Mouse (Mus musculus) kidney, adult 8-10 months (tissue): ENCODE data around the gene Ccdc96.

Source experiments
- DNase-seq, 2 experiments: peaks; one replicate each; pipeline ENCODE4 v3.0.0; 2022

Gene Ccdc96

GRCm38 (mm10) chr5:36484171-36484990, at the start of gene Ccdc96, which contains the start of gene Tada2b:
Ccdc96 (plus strand) TSS chr5:36484588.
Tada2b (minus strand) TSS chr5:36484285.
- peak; percentile 98 to 99 for DNase-seq

DNA sequence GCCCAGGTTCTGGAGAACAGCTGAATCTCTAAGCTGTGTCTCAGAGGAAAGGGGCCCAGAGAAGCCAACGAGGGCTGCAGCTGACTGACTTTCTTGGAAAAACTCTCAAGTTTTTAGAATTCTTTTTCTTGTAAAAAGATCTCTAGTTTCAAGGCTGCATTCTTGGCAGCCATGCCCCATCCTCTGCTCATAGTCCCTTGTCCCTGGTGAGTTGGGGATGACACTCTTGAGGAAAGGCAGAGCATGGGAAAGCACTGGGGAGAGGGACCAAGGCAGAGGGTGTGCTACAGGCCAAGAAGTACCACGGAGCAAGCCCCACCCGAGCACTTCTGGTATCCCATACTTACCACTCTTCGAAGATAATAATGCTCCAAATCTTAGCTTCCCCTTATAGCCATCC, 47.5 kb upstream of the Ccdc96 start:
- no peak for DNase-seq

DNA sequence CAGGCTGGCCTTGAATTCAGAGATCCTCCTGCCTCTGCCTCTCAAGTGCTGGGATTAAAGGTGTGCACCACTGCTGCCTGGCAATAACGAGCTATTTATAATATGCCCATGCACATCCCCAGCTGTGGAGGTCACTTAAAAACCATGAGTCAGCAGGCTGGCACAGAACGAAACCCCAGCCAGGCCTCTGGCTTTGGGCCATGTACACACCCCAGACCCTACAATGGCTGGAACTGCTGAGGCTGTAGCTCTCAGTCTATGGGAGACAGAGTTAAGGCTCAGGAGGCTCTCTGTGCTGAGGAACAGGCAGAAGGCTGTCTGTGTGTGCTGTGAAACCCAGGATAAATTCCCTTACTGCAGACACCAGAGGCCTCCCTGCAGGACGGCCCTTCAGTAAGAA, 43.6 kb upstream of the Ccdc96 start:
- no peak for DNase-seq

DNA sequence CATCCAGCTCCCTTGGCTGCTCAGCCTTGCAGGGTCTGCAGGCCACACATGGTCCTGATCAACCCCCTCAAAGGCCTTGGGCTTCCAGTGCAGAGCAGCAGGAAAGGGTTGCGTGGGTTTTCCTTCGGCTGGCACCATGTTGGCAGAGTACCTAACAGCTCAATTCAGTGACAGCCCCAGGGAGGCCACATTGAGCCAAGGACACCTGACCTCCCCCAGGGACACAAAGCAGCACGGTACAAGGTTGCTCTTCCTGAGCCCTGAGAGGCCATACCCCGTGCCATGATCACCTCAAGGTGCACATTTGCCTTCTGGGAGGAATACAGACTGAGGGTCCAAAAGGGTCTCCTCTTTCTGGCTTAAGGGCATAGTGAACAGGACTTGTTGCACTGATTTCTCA, 39.8 kb upstream of the Ccdc96 start:
- DNase-seq, result no peak

- DNase-seq, result no peak
These were observed 39.4 kb upstream of the Ccdc96 start for GRCm38 (mm10) chr5:36445028-36445427.

DNA sequence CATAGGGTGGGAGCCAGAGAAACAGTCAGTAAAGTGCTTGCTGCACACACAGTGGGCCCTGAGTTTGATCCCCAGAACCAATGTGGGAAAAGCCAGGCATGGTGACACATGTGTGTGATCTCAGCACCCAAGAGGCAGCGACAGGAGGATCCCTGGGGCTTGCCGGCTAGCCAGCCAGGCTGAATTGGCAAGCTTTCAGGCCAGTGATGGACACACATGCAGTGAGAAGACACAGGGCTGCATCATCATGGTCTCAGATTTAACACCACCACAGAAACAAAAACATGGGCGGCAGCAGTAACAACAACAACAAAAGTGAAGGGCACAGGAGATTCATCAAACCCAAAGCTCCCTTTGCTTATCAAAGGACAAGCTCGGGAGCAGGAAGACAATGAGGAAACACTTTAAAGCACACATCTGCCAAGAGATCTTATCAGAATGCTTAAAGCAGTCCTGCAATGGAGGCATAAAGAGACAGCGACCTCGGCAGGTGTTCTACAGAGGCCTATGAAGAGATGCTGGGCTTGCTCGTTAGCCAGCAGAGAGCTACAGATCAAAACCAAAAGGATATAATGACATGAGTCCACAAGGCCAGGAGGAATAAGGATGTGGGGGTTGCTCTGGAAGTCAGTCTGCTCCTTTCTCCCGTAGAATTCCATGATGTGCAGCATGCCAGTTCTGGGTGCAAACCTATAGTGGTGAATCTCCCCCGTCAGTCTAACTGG, 38.1 kb upstream of the Ccdc96 start:
- DNase-seq, result no peak

GRCm38 (mm10) chr5:36447872-36448271, 36.5 kb upstream of the Ccdc96 start:
- no peak for DNase-seq

DNA sequence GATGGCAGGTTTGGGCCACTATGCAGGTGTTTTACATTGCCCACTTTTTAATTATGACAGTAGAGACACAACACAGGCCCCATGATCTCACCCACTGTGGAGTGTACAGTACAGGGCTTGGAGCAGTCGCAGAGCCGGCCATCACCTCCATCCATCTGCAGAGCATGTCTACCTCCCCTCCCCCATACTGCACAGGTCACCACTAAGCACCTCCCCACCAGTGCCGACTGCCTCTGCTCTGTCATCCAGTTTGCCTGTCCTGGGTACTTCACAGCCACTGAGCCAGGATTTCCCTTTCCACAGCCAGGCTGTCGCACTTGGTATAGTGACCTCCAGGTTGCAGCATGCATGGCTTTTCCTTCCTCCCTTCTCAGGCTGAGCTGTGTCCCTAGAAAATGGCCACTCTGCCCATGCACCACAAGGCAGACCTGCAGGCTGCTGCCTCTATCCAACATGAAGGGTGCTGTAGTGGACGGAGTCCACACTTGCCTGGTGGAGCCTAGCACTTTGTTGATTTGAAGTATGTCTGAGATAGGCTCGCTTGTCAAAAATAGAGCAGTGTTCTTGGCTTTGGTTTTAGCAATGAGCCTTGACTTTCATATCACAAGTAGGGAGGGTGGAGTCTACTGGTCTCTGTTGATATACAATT, 34.6 kb upstream of the Ccdc96 start:
- no peak for DNase-seq

- DNase-seq, result no peak
These were observed 33.3 kb upstream of the Ccdc96 start for GRCm38 (mm10) chr5:36451119-36451518.

GRCm38 (mm10) chr5:36451872-36452389, 32.5 kb upstream of the Ccdc96 start:
- no peak for DNase-seq

DNA sequence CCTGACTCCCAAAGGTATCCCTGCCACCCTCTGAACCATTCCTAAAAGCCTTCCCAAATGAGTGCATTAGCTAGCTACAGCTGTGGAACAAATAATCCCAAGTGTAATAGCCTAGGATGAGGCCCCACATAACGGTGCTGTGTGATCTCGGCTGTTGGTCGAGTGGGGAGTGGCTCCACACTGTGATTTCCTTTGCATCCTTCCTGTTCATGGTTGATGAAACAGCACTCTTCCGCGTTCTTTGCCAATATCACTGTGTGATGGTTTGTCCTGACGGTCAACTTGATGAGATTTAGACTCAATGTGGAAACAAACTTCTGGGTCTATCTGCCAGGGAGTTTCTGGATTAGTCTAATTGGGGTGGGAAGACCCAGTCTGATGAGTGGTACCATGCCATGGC, 31.6 kb upstream of the Ccdc96 start:
- no peak for DNase-seq

- no peak for DNase-seq
These were observed 26.7 kb upstream of the Ccdc96 start for GRCm38 (mm10) chr5:36457706-36458105.

GRCm38 (mm10) chr5:36458926-36459325, 25.5 kb upstream of the Ccdc96 start:
- DNase-seq, result peak in 1 of 2 experiments; percentile 55

GRCm38 (mm10) chr5:36460712-36461111, 23.7 kb upstream of the Ccdc96 start:
- no peak for DNase-seq

GRCm38 (mm10) chr5:36461231-36461630, 23.2 kb upstream of the Ccdc96 start:
- no peak for DNase-seq

DNA sequence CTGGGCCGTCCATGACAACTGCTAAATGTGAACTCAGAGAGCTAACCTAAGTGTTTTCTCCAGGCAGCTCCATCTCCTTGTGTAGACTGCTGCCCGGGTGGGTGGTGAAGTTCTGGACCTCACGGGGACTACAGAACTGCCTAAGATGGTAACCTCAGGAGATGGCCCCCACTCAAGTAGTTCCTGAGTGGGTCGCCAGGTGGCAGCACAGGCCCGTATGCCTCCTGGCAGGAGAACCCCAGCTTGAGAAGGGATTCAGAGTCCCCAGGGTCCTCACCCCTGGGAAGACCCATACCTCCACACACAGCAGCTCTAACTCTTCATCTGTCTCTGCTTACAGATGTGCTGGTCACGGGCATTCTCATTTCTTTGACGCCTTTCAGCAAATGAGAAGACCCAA, 21.6 kb upstream of the Ccdc96 start:
- peak; percentile 71 to 86 for DNase-seq

GRCm38 (mm10) chr5:36463391-36463790, 21.0 kb upstream of the Ccdc96 start:
- DNase-seq, result no peak

- DNase-seq, result peak; percentile 99 to 100
These were observed 19.4 kb upstream of the Ccdc96 start, which contains the start of gene Grpel1 for GRCm38 (mm10) chr5:36464709-36465661. Grpel1 (plus strand) TSS chr5:36464998.

GRCm38 (mm10) chr5:36465889-36466288, 18.5 kb upstream of the Ccdc96 start:
- DNase-seq, result no peak

- DNase-seq, result peak; percentile 67 to 77
These were observed 13.2 kb upstream of the Ccdc96 start for GRCm38 (mm10) chr5:36471206-36471605.

GRCm38 (mm10) chr5:36472876-36473655, 11.3 kb upstream of the Ccdc96 start:
- DNase-seq, result no peak
